Mouse (Mus musculus) MEL (cell line): ENCODE data around the gene Zfp119a. TPM values are rescaled to one million over a fixed set of nuclear protein-coding genes. Genes with fewer than 3 reads are reported as not detected.

ENCODE experiments used
- DNase-seq: peaks from one replicate; pipeline ENCODE4 v3.0.0; 2011; ENCODE audit warnings: low read depth, low spot score
- H3K27ac ChIP-seq: 2 replicates; pipeline ENCODE4 v1.5.1; 2012; ENCODE audit warnings: low read depth, mild to moderate bottlenecking, control low read depth, low read length, moderate library complexity; ENCODE audit not compliant: control insufficient read depth
- H3K27me3 ChIP-seq, 2 experiments: fragments of 150-350 bp in 1 of 2; sonication (generic) in 1 of 2; 2 replicates each; pipeline ENCODE4 v1.6.1; 2012; ENCODE audit warnings: low read length in 2 of 2, mild to moderate bottlenecking in 2 of 2, improper control_type of control experiment in 1 of 2, moderate library complexity in 1 of 2; ENCODE audit not compliant: insufficient read depth in 2 of 2, control insufficient read depth in 1 of 2
- H3K36me3 ChIP-seq, 2 experiments: 2 replicates each; pipeline ENCODE4 v1.6.1; 2012 to 2014; ENCODE audit warnings: low read length in 2 of 2, improper control_type of control experiment in 1 of 2, inconsistent platforms in 1 of 2, mild to moderate bottlenecking in 1 of 2; ENCODE audit not compliant: insufficient read depth in 2 of 2, control insufficient read depth in 1 of 2
- H3K4me1 ChIP-seq, 2 experiments: fragments of 150-350 bp in 1 of 2; sonication (generic) in 1 of 2; 2 replicates each; pipeline ENCODE4 v1.6.1; 2012; ENCODE audit warnings: low read length in 2 of 2, improper control_type of control experiment in 1 of 2, mild to moderate bottlenecking in 1 of 2; ENCODE audit not compliant: insufficient read depth in 2 of 2, control insufficient read depth in 1 of 2
- H3K4me3 ChIP-seq, 2 experiments: fragments of 150-350 bp in 1 of 2; sonication (generic) in 1 of 2; 2 replicates each; pipeline ENCODE4 v1.5.1; 2012; ENCODE audit warnings: low read depth in 2 of 2, low read length in 2 of 2, mild to moderate bottlenecking in 2 of 2, moderate library complexity in 2 of 2, control low read depth in 1 of 2, improper control_type of control experiment in 1 of 2; ENCODE audit not compliant: control insufficient read depth in 1 of 2, insufficient read depth in 1 of 2
- H3K79me2 ChIP-seq: 2 replicates; pipeline ENCODE4 v1.6.1; 2012; ENCODE audit warnings: mild to moderate bottlenecking, low read length, moderate library complexity; ENCODE audit not compliant: control insufficient read depth, poor library complexity, insufficient read depth
- H3K9ac ChIP-seq: 2 replicates; pipeline ENCODE4 v1.6.1; 2012; ENCODE audit warnings: low read depth, mild to moderate bottlenecking, control low read depth, low read length, moderate library complexity; ENCODE audit not compliant: control insufficient read depth, poor library complexity, severe bottlenecking
- H3K9me3 ChIP-seq: fragments of 150-350 bp; sonication (generic); replicated peaks from 2 replicates; pipeline ENCODE4 v1.6.1; 2012; ENCODE audit warnings: mild to moderate bottlenecking, low read length, improper control_type of control experiment, moderate library complexity; ENCODE audit not compliant: insufficient read depth
- BHLHE40 ChIP-seq: IDR thresholded peaks from 2 replicates; pipeline ENCODE4 v1.6.1; 2012; ENCODE audit warnings: low read depth, mild to moderate bottlenecking, inconsistent platforms, low read length, improper control_type of control experiment, borderline replicate concordance
- CHD1 ChIP-seq: IDR thresholded peaks from 2 replicates; pipeline ENCODE4 v1.6.1; 2012; ENCODE audit warnings: low read depth, mild to moderate bottlenecking, inconsistent platforms, low read length, improper control_type of control experiment
- CHD2 ChIP-seq: IDR thresholded peaks from 2 replicates; pipeline ENCODE4 v1.6.1; 2011; ENCODE audit warnings: low read length, improper control_type of control experiment
- CTCF ChIP-seq, 3 experiments: IDR thresholded peaks in 2 of 3; conservative IDR thresholded peaks in 1 of 3; 2 replicates each; pipeline ENCODE4 v1.5.1; 2011 to 2012; ENCODE audit warnings: low read length in 3 of 3, low read depth in 2 of 3, mild to moderate bottlenecking in 2 of 3, improper control_type of control experiment in 1 of 3, inconsistent platforms in 1 of 3, mixed read lengths in 1 of 3, moderate library complexity in 1 of 3; ENCODE audit not compliant: control insufficient read depth in 1 of 3, insufficient read depth in 1 of 3, poor library complexity in 1 of 3, severe bottlenecking in 1 of 3
- E2F4 ChIP-seq: IDR thresholded peaks from 2 replicates; pipeline ENCODE4 v1.6.1; 2011; ENCODE audit warnings: low read depth, low read length, improper control_type of control experiment, borderline replicate concordance
- GABPA ChIP-seq: IDR thresholded peaks from 2 replicates; pipeline ENCODE4 v1.6.1; 2012; ENCODE audit warnings: low read depth, mild to moderate bottlenecking, inconsistent platforms, low read length, improper control_type of control experiment, moderate library complexity
- GATA1 ChIP-seq: IDR thresholded peaks from 2 replicates; pipeline ENCODE4 v1.6.1; 2011; ENCODE audit warnings: low read depth, low read length, improper control_type of control experiment
- MEF2A ChIP-seq: IDR thresholded peaks from 2 replicates; pipeline ENCODE4 v1.6.1; 2014; ENCODE audit warnings: low read depth, mild to moderate bottlenecking, inconsistent platforms, low read length, improper control_type of control experiment; ENCODE audit not compliant: poor library complexity, insufficient replicate concordance, severe bottlenecking; ENCODE audit errors: extremely low read depth
- MYB ChIP-seq: IDR thresholded peaks from 2 replicates; pipeline ENCODE4 v1.6.1; 2011; ENCODE audit warnings: mild to moderate bottlenecking, low read depth, low read length, improper control_type of control experiment
- MYC ChIP-seq: IDR thresholded peaks from 2 replicates; pipeline ENCODE4 v1.6.1; 2011; ENCODE audit warnings: low read depth, mild to moderate bottlenecking, low read length, improper control_type of control experiment, moderate library complexity
- NELFE ChIP-seq: IDR thresholded peaks from 2 replicates; pipeline ENCODE4 v1.6.1; 2011; ENCODE audit warnings: low read depth, low read length, improper control_type of control experiment
- NRF1 ChIP-seq: IDR thresholded peaks from 2 replicates; pipeline ENCODE4 v1.6.1; 2014; ENCODE audit warnings: low read depth, mild to moderate bottlenecking, inconsistent platforms, low read length, improper control_type of control experiment, moderate library complexity; ENCODE audit not compliant: poor library complexity, insufficient read depth, severe bottlenecking
- POLR2AphosphoS2 ChIP-seq: IDR thresholded peaks from 2 replicates; pipeline ENCODE4 v1.6.1; 2011; ENCODE audit warnings: low read length, improper control_type of control experiment
- RAD21 ChIP-seq: IDR thresholded peaks from 2 replicates; pipeline ENCODE4 v1.6.1; 2011; ENCODE audit warnings: mild to moderate bottlenecking, low read depth, low read length, improper control_type of control experiment
- RCOR1 ChIP-seq: IDR thresholded peaks from 2 replicates; pipeline ENCODE4 v1.6.1; 2012; ENCODE audit warnings: low read depth, mild to moderate bottlenecking, inconsistent platforms, low read length, improper control_type of control experiment
- SIN3A ChIP-seq: IDR thresholded peaks from 2 replicates; pipeline ENCODE4 v1.6.1; 2012; ENCODE audit warnings: low read length, improper control_type of control experiment, inconsistent platforms
- SMC3 ChIP-seq: IDR thresholded peaks from 2 replicates; pipeline ENCODE4 v1.6.1; 2011; ENCODE audit warnings: low read depth, low read length, improper control_type of control experiment
- TAL1 ChIP-seq: IDR thresholded peaks from 2 replicates; pipeline ENCODE4 v1.6.1; 2012; ENCODE audit warnings: mild to moderate bottlenecking, inconsistent platforms, low read length, moderate library complexity, mixed read lengths
- TBP ChIP-seq: IDR thresholded peaks from 2 replicates; pipeline ENCODE4 v1.8.0; 2011; ENCODE audit warnings: low read depth, low read length, improper control_type of control experiment
- UBTF ChIP-seq: IDR thresholded peaks from 2 replicates; pipeline ENCODE4 v1.6.1; 2012; ENCODE audit warnings: low read depth, mild to moderate bottlenecking, inconsistent platforms, low read length, improper control_type of control experiment, moderate library complexity, borderline replicate concordance; ENCODE audit not compliant: insufficient read depth
- USF1 ChIP-seq: IDR thresholded peaks from 2 replicates; pipeline ENCODE4 v1.6.1; 2014; ENCODE audit warnings: low read depth, mild to moderate bottlenecking, inconsistent platforms, low read length, improper control_type of control experiment, moderate library complexity
- USF2 ChIP-seq, 2 experiments: IDR thresholded peaks; 2 replicates each; pipeline ENCODE4 v1.6.1; 2011 to 2012; ENCODE audit warnings: improper control_type of control experiment in 2 of 2, low read length in 2 of 2, borderline replicate concordance in 1 of 2, inconsistent platforms in 1 of 2, low read depth in 1 of 2, mild to moderate bottlenecking in 1 of 2; ENCODE audit not compliant: insufficient read depth in 1 of 2
- ZMIZ1 ChIP-seq: IDR thresholded peaks from 2 replicates; pipeline ENCODE4 v1.6.1; 2012; ENCODE audit warnings: low read depth, mild to moderate bottlenecking, inconsistent platforms, low read length, improper control_type of control experiment, moderate library complexity
- polyA plus RNA-seq, 2 experiments: library from polyadenylated mRNA; stranded (reverse) in 1 of 2; unstranded in 1 of 2; fragments of >175 nt in 1 of 2; fragments of >200 nt in 1 of 2; gene quantifications; 2 replicates each; pipeline versions ENCODE4 v1.2.1 to v1.2.4; 2012; ENCODE audit warnings: low replicate concordance in 2 of 2, low read depth in 1 of 2; ENCODE audit not compliant: insufficient read length in 2 of 2, insufficient read depth in 1 of 2, missing spikeins in 1 of 2
- total RNA-seq: library from RNA; depleted of rRNA; stranded (reverse); fragments of 300-350 nt; gene quantifications from 2 replicates; pipeline ENCODE4 v1.2.3, GENCODE M21; 2012

Gene Zfp119a
- total and polyA plus RNA-seq, 3 experiments = 0.71 to 1.7 TPM; not detected in 1

- Histone ChIP-seq H3K4me3 (no peak overlapping the region), H3K9me3 (no peaks in the 10 kb centered on the region), H3K79me2 (no peaks in the 10 kb centered on the region), H3K27me3 (no peaks in the 10 kb centered on the region; a peak in 1 of 4 replicates), H3K9ac (no peak overlapping the region), H3K27ac (no peak overlapping the region), H3K4me1 (no peaks in the 10 kb centered on the region; a peak in 1 of 4 replicates), H3K36me3 (no peaks in the 10 kb centered on the region)
- DNase-seq = no peak
- TF ChIP-seq POLR2AphosphoS2 (no peak), GABPA (no peak), BHLHE40 (no peak), RCOR1 (no peak), USF1 (no peak), TAL1 (no peak), CHD2 (no peak), MYB (no peak), TBP (no peak), CHD1 (no peak), SMC3 (no peak), NELFE (no peak), RAD21 (no peak), NRF1 (no peak), MEF2A (no peak), UBTF (no peak), USF2 (IDR thresholded peaks at IDR 0.05; ENCODE audit: borderline replicate concordance in 1 of 2, insufficient read depth in 1 of 2, low read depth in 1 of 2, low read length in 2 of 2) (no peak)
Measured at GRCm38 (mm10) chr17:55904131-55904530, 25.4 kb upstream of the Zfp119a start.

DNA sequence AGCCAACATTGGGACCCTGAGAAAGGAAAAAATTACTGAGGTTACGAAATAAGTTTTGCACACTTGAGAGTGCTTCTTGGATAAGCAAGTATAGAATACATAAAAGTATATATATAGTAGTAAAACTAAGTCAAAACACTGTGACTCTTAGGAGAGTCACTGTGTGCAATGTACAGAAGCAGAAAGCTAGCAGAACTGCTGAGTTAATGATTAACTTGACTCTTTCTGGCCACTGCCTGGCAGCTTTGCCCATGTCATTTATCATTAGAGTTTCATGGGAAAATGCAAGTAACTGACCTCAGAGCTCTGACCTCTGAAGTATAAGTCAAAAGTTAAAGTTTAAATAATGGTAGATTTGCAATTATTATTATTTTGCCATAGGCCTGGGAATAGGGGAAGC lies 25.0 kb upstream of the Zfp119a start:
- Histone ChIP-seq H3K27ac (no peak overlapping the region), H3K9me3 (no peaks in the 10 kb centered on the region), H3K79me2 (no peaks in the 10 kb centered on the region)
- DNase-seq = no peak
- TF ChIP-seq CTCF (IDR thresholded peaks at IDR 0.05 in 2 of 3, conservative IDR thresholded peaks at IDR 0.05 in 1 of 3; ENCODE audit: control insufficient read depth in 1 of 3, insufficient read depth in 1 of 3, low read depth in 2 of 3, low read length in 3 of 3, poor library complexity in 1 of 3, severe bottlenecking in 1 of 3) = no peak
- no peak for TF ChIP-seq E2F4
- TF ChIP-seq SIN3A = no peak
- no peak for TF ChIP-seq USF1
- no peak for TF ChIP-seq ZMIZ1
- TF ChIP-seq GATA1 = no peak
- TF ChIP-seq MYC = no peak
- TF ChIP-seq, all 39 proteins: peak for 0
- no peak overlapping the region for H3K4me3 ChIP-seq
- H3K27me3 ChIP-seq = no peaks in the 10 kb centered on the region; a peak in 1 of 4 replicates
- no peaks in the 10 kb centered on the region; a peak in 1 of 4 replicates for H3K4me1 ChIP-seq
- no peak overlapping the region for H3K9ac ChIP-seq
- no peaks in the 10 kb centered on the region for H3K36me3 ChIP-seq
